Mouse (Mus musculus): Measurements from ENCODE around the gene Prss16.

GRCm38 (mm10) chr13:22034443-22035266 lies 25.1 kb upstream of the Prss16 start:
- 0 out of 2 replicates have a peak, but pooled peaks have one; percentile 36 for TF ChIP-seq POLR2A (IDR thresholded peaks at IDR 0.05; ENCODE audit: low read depth, low read length)
- no peak for TF ChIP-seq CTCF (IDR thresholded peaks at IDR 0.05; ENCODE audit: borderline replicate concordance, insufficient read depth, low read length)
